Mouse (Mus musculus) midbrain, embryonic 12.5 days (tissue): Measurements from ENCODE around the gene Limk1. TPM values are rescaled to one million over a fixed set of nuclear protein-coding genes. Genes with fewer than 3 reads are reported as not detected.
"Not testable (repeated sequence)": the region's sequence is repeated elsewhere in the genome, so short reads cannot be mapped to it uniquely, and the experiment has no call there.

ENCODE experiments used
- ATAC-seq: fragments of 200-750 bp; cut with Nextera tagmentation; 2 replicates; pipeline ENCODE4 v1.8.0; 2017; ENCODE audit warnings: low read depth, moderate TSS enrichment, moderate library complexity; ENCODE audit not compliant: low FRiP score
- H3K27ac ChIP-seq: fragments of 300-500 bp; sonication (generic); replicated peaks from 2 replicates; pipeline ENCODE4 v1.5.1; 2016; ENCODE audit warnings: mild to moderate bottlenecking
- H3K27me3 ChIP-seq: fragments of 300-500 bp; sonication (generic); 2 replicates; pipeline ENCODE4 v1.6.1; 2016; ENCODE audit warnings: mild to moderate bottlenecking
- H3K36me3 ChIP-seq: fragments of 300-500 bp; sonication (generic); 2 replicates; pipeline ENCODE4 v1.6.1; 2016
- H3K4me1 ChIP-seq: fragments of 300-500 bp; sonication (generic); 2 replicates; pipeline ENCODE4 v1.6.1; 2016
- H3K4me2 ChIP-seq: fragments of 300-500 bp; sonication (generic); replicated peaks from 2 replicates; pipeline ENCODE4 v1.6.1; 2016; ENCODE audit warnings: mild to moderate bottlenecking, moderate library complexity
- H3K4me3 ChIP-seq: fragments of 300-500 bp; sonication (generic); 2 replicates; pipeline ENCODE4 v1.5.1; 2016; ENCODE audit warnings: mild to moderate bottlenecking
- H3K9ac ChIP-seq: fragments of 300-500 bp; sonication (generic); replicated peaks from 2 replicates; pipeline ENCODE4 v1.6.1; 2016; ENCODE audit warnings: mild to moderate bottlenecking, moderate library complexity
- H3K9me3 ChIP-seq: fragments of 300-500 bp; sonication (generic); 2 replicates; pipeline ENCODE4 v1.6.1; 2016; ENCODE audit warnings: mild to moderate bottlenecking
- WGBS: fragments of 180-500 bp; shearing (Covaris S2); methylation state at CpG from one replicate; pipeline ENCODE4 v1.1.7; 2016; 5-methylcytosine and 5-hydroxymethylcytosine counted together
- polyA plus RNA-seq: library from polyadenylated mRNA; unstranded; fragments of >200 nt; fragmentation: Nextera tagmentation; extraction: Ambion mirVana; gene quantifications from 2 replicates; pipeline ENCODE4 v1.2.1, GENCODE M21; 2016

Limk1 gene
- polyA plus RNA-seq, 1 experiment from 2014 or later = 17.7 TPM

DNA sequence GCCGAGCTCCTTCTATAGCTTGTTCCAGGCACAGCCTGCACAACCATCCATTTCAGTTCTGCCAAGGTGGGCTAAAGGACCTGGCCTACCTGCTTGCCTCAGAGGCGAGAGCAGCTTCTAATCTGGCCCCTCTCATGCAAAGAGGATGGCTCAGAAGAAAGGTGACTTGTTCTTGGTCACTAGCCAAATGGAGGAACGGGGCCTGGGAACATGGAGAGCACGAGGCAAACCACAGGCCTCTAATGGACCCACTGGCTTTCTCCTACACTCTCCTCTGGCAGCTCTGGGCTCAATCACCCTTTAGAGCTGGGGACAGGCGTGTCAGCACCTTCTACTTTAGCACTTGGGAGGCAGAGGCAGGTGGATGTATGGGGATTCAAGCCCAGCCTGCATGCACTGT is 13.4 kb downstream of the Limk1 start:
- 76% methylated on average over 5 of the region's 5 CpGs for WGBS
- Histone ChIP-seq H3K27me3 (0 out of 2 replicates have a peak, but pooled peaks cover 7% of the 10 kb centered on the region), H3K9me3 (no peaks in the 10 kb centered on the region), H3K4me2 (no peak overlapping the region), H3K9ac (peak overlapping the region; percentile 63), H3K27ac (peak overlapping the region; percentile 92; the same call in 1 of the 2 replicates), H3K4me1 (peaks cover 40% of the 10 kb centered on the region), H3K4me3 (no peak overlapping the region), H3K36me3 (peaks cover 26% of the 10 kb centered on the region)
- ATAC-seq = no peak

DNA sequence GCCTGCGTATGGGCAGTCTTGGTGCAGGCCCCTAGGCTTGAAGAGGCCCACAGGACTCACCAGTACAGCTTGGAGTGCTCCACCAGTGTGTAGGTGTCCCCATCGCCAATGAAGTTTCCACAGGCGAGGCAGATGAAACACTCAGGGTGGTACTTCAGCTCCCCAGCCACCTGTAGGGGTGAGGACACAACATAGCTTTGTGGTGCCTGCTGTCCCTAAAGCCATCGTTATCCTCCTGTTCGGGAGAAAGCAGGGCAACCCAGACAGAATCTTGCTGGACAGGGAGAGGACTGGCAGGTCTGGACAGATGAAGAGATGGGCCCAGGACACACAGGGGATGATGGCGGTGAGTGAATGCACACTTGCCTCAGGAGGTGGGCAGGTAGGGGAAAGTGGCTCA is 15.8 kb downstream of the Limk1 start:
- 94% methylated on average over 6 of the region's 6 CpGs for WGBS
- no peaks in the 10 kb centered on the region for H3K9me3 ChIP-seq
- 0 out of 2 replicates have a peak overlapping the region, but pooled peaks have one; percentile 66 for H3K27ac ChIP-seq
- peaks cover 39% of the 10 kb centered on the region for H3K36me3 ChIP-seq
- peaks cover 34% of the 10 kb centered on the region for H3K4me1 ChIP-seq
- no peak for ATAC-seq
- H3K27me3 ChIP-seq = 0 out of 2 replicates have a peak, but pooled peaks cover 2% of the 10 kb centered on the region
- H3K9ac ChIP-seq = no peak overlapping the region
- H3K4me2 ChIP-seq = no peak overlapping the region
- no peak overlapping the region for H3K4me3 ChIP-seq

DNA sequence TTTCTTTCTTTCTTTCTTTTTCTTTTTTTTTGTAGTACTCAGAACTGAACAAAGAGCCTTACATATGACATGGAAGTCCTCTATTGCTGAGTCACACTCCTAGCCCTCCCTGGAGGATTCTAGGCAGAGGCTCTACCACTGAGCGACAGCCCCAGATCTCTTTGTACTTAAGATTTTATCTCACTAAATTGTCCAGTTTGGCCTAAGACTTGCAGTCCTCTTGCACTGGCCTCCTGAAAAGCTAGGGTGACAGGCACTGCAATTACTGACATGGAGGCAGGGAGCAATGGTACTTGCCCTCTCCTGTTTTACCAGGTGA is 16.2 kb downstream of the Limk1 start:
- H3K4me1 ChIP-seq = peaks cover 32% of the 10 kb centered on the region
- no peak overlapping the region for H3K4me2 ChIP-seq
- H3K9ac ChIP-seq = no peak overlapping the region
- H3K4me3 ChIP-seq = no peak overlapping the region
- no peaks in the 10 kb centered on the region for H3K9me3 ChIP-seq
- H3K27ac ChIP-seq = peak overlapping the region; percentile 66; the same call in 1 of the 2 replicates
- WGBS = 79% methylated on average over 1 of the region's 1 CpGs
- no peak for ATAC-seq
- H3K27me3 ChIP-seq = no peaks in the 10 kb centered on the region
- H3K36me3 ChIP-seq = peaks cover 41% of the 10 kb centered on the region

DNA sequence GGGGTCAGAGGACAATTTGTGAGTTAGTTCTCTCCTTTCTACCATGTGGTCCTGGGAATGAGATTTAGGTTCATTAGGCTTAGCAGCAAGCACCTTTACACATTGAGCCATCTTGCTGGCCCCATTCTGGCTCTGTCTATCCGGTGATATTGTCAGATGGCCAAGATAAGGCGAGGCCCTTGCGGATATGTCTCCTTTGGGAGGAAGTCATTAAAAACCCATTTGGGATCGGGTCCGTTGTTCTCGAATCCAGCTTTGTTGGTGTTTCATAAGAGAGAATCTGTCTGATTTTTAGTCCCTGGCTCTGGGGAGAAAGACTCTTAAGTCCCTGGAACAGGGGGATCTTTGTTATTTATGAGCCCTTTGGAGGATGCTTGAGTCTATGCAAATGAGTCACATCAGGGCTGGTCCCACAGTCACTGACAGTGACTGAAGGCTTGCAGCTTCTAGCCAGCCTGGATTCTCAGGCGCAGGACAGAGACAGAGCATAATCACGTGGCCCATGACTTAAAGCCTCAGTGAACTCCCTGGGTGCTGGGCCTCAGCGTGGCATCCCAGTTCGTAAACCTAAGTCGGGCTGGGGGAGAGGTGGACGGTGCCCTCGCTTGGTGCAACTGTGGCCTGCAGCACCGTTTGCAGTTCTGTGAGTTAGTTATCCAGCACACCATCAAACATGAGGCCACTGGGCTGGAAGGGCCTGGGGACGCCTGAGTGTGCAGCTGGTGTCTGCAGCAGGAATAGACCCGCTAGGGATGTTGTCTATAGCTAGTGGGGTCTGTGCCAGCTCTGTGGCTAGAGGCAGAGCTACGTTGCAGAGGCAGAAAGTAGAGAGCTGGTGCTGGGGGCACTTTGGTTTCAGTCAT is 16.8 kb downstream of the Limk1 start:
- ATAC-seq = no peak
- no peaks in the 10 kb centered on the region for H3K9me3 ChIP-seq
- no peak overlapping the region for H3K4me2 ChIP-seq
- H3K27ac ChIP-seq = peak overlapping the region; percentile 66
- no peaks in the 10 kb centered on the region for H3K27me3 ChIP-seq
- no peak overlapping the region for H3K4me3 ChIP-seq
- H3K4me1 ChIP-seq = peaks cover 26% of the 10 kb centered on the region
- H3K36me3 ChIP-seq = peaks cover 45% of the 10 kb centered on the region
- H3K9ac ChIP-seq = 0 out of 2 replicates have a peak overlapping the region, but pooled peaks have one; percentile 7
- 60% methylated on average over 17 of the region's 17 CpGs for WGBS

DNA sequence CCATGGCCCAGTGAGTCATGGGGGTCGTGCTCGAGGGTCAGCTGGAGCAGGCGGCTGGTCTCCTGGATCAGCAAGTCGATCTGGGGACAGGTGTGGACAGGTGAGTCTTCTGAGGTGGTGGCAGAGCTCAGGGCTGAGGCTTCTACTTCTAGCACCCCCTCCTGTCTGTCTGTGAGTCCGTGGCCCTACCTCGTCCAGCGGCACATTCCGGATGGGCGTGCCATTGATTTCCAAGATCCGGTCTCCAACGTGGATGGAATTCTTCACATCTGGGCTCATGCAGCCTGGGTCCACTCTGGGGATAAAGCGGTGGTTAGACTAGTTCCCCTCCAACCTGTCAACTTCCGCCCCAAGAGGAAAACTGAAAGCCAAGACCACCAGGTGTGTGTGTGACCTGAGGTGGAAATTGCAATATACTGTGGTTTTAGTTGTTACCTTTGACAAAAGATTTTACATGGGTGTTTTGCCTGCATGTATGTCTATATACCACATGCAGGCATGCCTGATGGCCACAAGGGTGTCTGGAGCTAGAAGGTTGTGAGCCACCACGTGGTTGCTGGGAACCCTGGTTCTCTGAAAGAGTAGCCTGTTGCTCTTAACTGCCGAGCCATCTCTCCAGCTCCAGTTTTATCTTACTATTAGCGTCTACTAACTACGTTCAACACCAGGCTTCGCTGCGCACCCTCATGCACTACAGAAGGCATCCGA is 19.2 kb downstream of the Limk1 start:
- 79% methylated on average over 20 of the region's 20 CpGs for WGBS
- ATAC-seq = no peak; the same call in 1 of the 2 replicates
- no peaks in the 10 kb centered on the region for H3K9me3 ChIP-seq
- H3K27me3 ChIP-seq = no peaks in the 10 kb centered on the region
- no peak overlapping the region for H3K9ac ChIP-seq
- H3K4me2 ChIP-seq = no peak overlapping the region
- no peak overlapping the region for H3K27ac ChIP-seq
- peaks cover 9% of the 10 kb centered on the region; the same call in 1 of the 2 replicates for H3K4me1 ChIP-seq
- H3K36me3 ChIP-seq = peaks cover 69% of the 10 kb centered on the region
- H3K4me3 ChIP-seq = no peak overlapping the region

DNA sequence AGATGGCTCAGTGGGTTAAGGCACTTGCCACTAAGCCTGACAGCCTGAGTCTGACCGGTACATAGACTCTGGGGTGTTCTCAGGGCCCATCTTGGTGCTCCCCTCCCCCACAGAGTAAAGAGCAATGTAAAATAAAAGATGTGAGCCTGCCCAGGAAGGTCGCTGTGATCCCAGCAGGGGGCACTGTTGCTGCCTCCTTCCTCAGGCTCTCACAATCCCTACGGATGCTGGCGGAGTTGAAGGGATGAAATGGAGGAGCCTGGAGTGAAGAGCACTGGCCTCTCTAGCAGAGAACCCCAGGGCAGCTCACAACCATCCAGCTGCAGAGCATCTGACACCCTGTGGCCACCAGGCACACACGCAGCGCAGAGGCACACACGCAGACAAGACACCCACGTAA is 19.9 kb downstream of the Limk1 start:
- 28% methylated on average over 8 of the region's 8 CpGs for WGBS
- Histone ChIP-seq H3K36me3 (peaks cover 76% of the 10 kb centered on the region), H3K4me1 (peaks cover 9% of the 10 kb centered on the region; the same call in 1 of the 2 replicates), H3K27ac (no peak overlapping the region), H3K4me3 (no peak overlapping the region), H3K27me3 (no peaks in the 10 kb centered on the region), H3K4me2 (no peak overlapping the region), H3K9ac (no peak overlapping the region), H3K9me3 (no peaks in the 10 kb centered on the region)
- peak; percentile 41; the same call in 1 of the 2 replicates for ATAC-seq

DNA sequence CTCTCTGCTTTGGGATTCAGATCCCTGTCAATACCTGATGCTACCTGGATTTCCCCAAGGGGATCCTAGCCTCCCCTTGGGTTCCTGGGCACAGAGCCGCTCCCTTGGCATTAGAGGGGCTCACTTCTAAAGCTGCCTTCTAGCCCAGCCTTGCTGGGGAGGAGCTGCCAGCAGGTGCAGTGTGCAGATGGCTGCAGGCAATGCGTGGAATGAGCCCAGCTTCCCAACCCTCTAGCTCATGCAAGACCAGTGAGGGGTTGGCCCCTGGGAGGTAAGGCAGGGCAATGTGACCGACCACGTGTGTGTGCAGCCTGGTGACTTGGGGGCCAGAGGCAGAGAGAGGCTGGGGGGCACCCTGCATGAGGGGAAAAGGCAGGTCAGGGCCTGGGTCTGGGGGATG is 31.7 kb downstream of the Limk1 start:
- H3K4me1 ChIP-seq = no peaks in the 10 kb centered on the region
- H3K9ac ChIP-seq = no peak overlapping the region
- no peak overlapping the region for H3K4me3 ChIP-seq
- 69% methylated on average over 4 of the region's 4 CpGs for WGBS
- no peaks in the 10 kb centered on the region for H3K27me3 ChIP-seq
- ATAC-seq = no peak
- no peaks in the 10 kb centered on the region for H3K9me3 ChIP-seq
- H3K4me2 ChIP-seq = no peak overlapping the region
- H3K27ac ChIP-seq = no peak overlapping the region
- peaks cover 42% of the 10 kb centered on the region for H3K36me3 ChIP-seq

DNA sequence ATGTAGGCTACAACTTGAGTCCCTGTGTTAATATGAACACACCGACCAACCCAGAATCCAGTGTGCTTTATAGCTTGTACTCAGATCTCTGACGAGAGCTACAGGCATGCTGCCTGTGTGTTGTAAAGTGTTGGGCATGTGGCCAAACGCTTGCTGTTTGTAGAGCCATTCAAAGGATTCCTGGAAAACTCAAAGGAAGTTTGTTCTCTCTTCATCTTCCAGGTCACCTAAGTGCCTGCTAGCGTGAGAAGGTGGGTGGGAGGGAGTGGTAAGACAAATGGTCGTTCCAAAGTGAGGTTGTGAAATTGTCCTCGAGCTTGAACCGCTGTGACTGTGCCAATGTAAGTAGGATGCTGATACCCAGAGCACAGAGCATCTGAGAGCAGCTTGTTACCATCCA is 36.4 kb downstream of the Limk1 start:
- no peak for ATAC-seq

DNA sequence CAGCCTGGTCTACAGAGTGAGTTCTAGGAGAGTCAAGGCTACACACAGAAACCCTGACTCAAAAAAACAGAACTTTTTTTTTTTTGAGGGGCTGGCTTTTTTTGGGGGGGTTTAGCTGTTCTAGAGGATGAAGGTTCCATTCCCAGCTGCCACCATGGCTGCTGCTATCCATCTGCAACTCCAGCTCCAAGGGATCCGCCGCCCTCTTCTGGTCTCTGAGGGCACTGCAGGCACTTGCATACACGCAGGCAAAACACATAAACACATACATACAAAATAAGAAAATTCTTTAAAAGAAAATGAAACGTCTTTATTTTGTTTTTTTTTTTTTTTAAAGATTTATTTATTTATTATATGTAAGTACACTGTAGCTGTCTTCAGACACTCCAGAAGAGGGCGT is 37.5 kb downstream of the Limk1 start:
- WGBS = 48% methylated on average over 5 of the region's 5 CpGs
- no peak overlapping the region for H3K4me3 ChIP-seq
- ATAC-seq = no peak
- H3K27ac ChIP-seq = no peak overlapping the region
- H3K4me1 ChIP-seq = no peaks in the 10 kb centered on the region
- H3K9ac ChIP-seq = no peak overlapping the region
- H3K36me3 ChIP-seq = no peaks in the 10 kb centered on the region
- H3K9me3 ChIP-seq = no peaks in the 10 kb centered on the region
- H3K4me2 ChIP-seq = no peak overlapping the region
- H3K27me3 ChIP-seq = no peaks in the 10 kb centered on the region

More for the DNA sequence above, 36.4 kb downstream of the Limk1 start:
- H3K4me1 ChIP-seq = no peaks in the 10 kb centered on the region
- no peak overlapping the region for H3K9ac ChIP-seq
- peaks cover 3% of the 10 kb centered on the region for H3K36me3 ChIP-seq
- H3K27me3 ChIP-seq = no peaks in the 10 kb centered on the region
- 80% methylated on average over 7 of the region's 7 CpGs for WGBS
- H3K27ac ChIP-seq = no peak overlapping the region
- H3K4me2 ChIP-seq = no peak overlapping the region
- no peaks in the 10 kb centered on the region for H3K9me3 ChIP-seq
- no peak overlapping the region for H3K4me3 ChIP-seq

DNA sequence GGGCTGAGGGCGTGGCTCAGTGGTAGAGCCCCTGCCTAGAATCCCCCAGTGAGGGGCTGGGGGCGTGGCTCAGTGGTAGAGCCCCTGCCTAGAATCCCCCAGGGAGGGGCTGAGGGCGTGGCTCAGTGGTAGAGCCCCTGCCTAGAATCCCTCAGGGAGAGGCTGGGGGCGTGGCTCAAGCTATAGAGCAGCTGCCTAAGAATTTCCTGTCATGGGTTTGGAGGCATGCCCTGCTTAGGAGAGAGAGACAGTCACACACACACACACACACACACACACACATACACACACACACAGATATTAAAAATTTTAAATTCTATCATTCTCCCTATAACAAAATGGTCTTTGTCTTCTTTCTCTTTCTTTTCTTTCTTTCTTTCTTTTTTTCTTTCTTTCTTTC is 39.4 kb downstream of the Limk1 start:
- H3K36me3 ChIP-seq, H3K4me1 ChIP-seq, ATAC-seq, H3K4me3 ChIP-seq, H3K27ac ChIP-seq, H3K27me3 ChIP-seq, H3K9ac ChIP-seq, H3K9me3 ChIP-seq, H3K4me2 ChIP-seq: not testable (repeated sequence)
- WGBS = 87% methylated on average over 4 of the region's 4 CpGs

DNA sequence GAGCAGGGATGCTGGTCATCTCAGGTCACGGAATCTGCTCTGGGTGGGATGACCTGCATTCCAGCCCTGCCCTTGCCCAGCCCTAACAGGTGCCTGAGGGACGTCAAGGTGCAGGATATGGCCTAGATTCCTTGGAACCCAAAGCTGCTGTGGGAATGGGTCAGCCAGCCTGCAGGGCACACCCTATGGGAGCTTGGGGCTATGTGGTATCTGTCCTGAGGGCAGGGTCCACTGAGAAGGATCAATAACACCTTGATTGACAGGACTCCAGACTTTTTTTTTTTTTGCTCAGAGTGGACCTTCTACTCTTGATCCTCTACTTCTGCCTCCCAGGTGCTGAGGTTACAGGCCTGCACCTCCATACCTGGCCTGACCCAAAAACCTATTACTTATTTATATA is 41.0 kb downstream of the Limk1 start:
- no peak overlapping the region for H3K27ac ChIP-seq
- H3K4me1 ChIP-seq = no peaks in the 10 kb centered on the region
- no peaks in the 10 kb centered on the region for H3K36me3 ChIP-seq
- no peak for ATAC-seq
- no peak overlapping the region for H3K9ac ChIP-seq
- H3K9me3 ChIP-seq = no peaks in the 10 kb centered on the region
- H3K4me2 ChIP-seq = no peak overlapping the region
- no peak overlapping the region for H3K4me3 ChIP-seq
- H3K27me3 ChIP-seq = no peaks in the 10 kb centered on the region
- WGBS = 85% methylated on average over 2 of the region's 2 CpGs

DNA sequence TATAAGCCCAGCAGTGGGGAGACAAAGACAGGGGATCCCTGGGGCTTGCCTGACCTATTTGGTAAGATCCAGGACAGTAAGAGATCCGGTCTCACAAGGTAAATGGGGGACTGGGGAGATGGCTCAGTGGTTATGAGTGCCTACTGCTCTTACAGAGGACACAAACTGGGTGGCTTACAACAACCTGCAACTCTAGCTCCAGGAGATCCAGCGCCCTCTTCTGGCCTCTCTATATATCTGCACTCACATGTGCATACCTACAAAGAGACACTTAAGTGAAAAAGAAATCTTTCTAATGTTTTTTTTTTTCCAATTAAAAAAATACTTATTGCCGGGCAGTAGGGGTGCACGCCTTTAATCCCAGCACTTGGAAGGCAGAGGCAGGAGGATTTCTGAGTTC is 41.9 kb downstream of the Limk1 start:
- H3K9me3 ChIP-seq = no peaks in the 10 kb centered on the region
- no peaks in the 10 kb centered on the region for H3K36me3 ChIP-seq
- no peak overlapping the region for H3K27ac ChIP-seq
- H3K4me3 ChIP-seq = no peak overlapping the region
- WGBS = 70% methylated on average over 4 of the region's 4 CpGs
- no peak overlapping the region for H3K9ac ChIP-seq
- ATAC-seq = no peak
- H3K27me3 ChIP-seq = no peaks in the 10 kb centered on the region
- no peak overlapping the region for H3K4me2 ChIP-seq
- H3K4me1 ChIP-seq = no peaks in the 10 kb centered on the region
